Mouse (Mus musculus) forebrain, embryonic 12.5 days (tissue): ENCODE results near the gene Snx29. TPM values are rescaled to one million over a fixed set of nuclear protein-coding genes. Genes with fewer than 3 reads are reported as not detected.

ENCODE experiments used
- ATAC-seq: fragments of 200-750 bp; cut with Nextera tagmentation; 2 replicates; pipeline ENCODE4 v1.8.0; 2017; ENCODE audit warnings: moderate TSS enrichment; ENCODE audit not compliant: low FRiP score
- H3K27ac ChIP-seq: fragments of 300-500 bp; sonication (generic); 2 replicates; pipeline ENCODE4 v1.5.1; 2016; ENCODE audit warnings: mild to moderate bottlenecking
- H3K27me3 ChIP-seq: fragments of 300-500 bp; sonication (generic); 2 replicates; pipeline ENCODE4 v1.6.1; 2016; ENCODE audit warnings: mild to moderate bottlenecking
- H3K36me3 ChIP-seq: fragments of 300-500 bp; sonication (generic); replicated peaks from 2 replicates; pipeline ENCODE4 v1.6.1; 2016; ENCODE audit warnings: mild to moderate bottlenecking
- H3K4me1 ChIP-seq: fragments of 300-500 bp; sonication (generic); 2 replicates; pipeline ENCODE4 v1.6.1; 2016
- H3K4me2 ChIP-seq: fragments of 300-500 bp; sonication (generic); 2 replicates; pipeline ENCODE4 v1.6.1; 2016; ENCODE audit warnings: mild to moderate bottlenecking, moderate library complexity
- H3K4me3 ChIP-seq: fragments of 300-500 bp; sonication (generic); replicated peaks from 2 replicates; pipeline ENCODE4 v1.5.1; 2016; ENCODE audit warnings: mild to moderate bottlenecking
- H3K9ac ChIP-seq: fragments of 300-500 bp; sonication (generic); 2 replicates; pipeline ENCODE4 v1.6.1; 2016; ENCODE audit warnings: mild to moderate bottlenecking
- H3K9me3 ChIP-seq: fragments of 300-500 bp; sonication (generic); 2 replicates; pipeline ENCODE4 v1.6.1; 2016
- WGBS: fragments of 180-500 bp; shearing (Covaris S2); methylation state at CpG from one replicate; pipeline ENCODE4 v1.1.7; 2016; 5-methylcytosine and 5-hydroxymethylcytosine counted together
- polyA plus RNA-seq: library from polyadenylated mRNA; unstranded; fragments of >200 nt; fragmentation: Nextera tagmentation; extraction: Ambion mirVana; gene quantifications from 2 replicates; pipeline ENCODE4 v1.2.1, GENCODE M21; 2016

Snx29 gene
- polyA plus RNA-seq, 1 experiment from 2014 or later, result 16.4 TPM

- Histone ChIP-seq H3K27ac (no peak overlapping the region), H3K4me2 (no peak overlapping the region), H3K4me3 (no peak overlapping the region), H3K4me1 (peaks cover 13% of the 10 kb centered on the region; the same call in 1 of the 2 replicates), H3K9me3 (no peaks in the 10 kb centered on the region), H3K36me3 (no peaks in the 10 kb centered on the region), H3K9ac (no peak overlapping the region), H3K27me3 (no peaks in the 10 kb centered on the region)
- 76% methylated on average over 4 of the region's 4 CpGs for WGBS
- no peak for ATAC-seq
Measured at GRCm38 (mm10) chr16:11646745-11647289, 324.1 kb downstream of the Snx29 start.

- Histone ChIP-seq H3K36me3 (no peaks in the 10 kb centered on the region), H3K9me3 (no peaks in the 10 kb centered on the region), H3K4me3 (no peak overlapping the region), H3K9ac (no peak overlapping the region), H3K27me3 (no peaks in the 10 kb centered on the region), H3K4me1 (peaks cover 12% of the 10 kb centered on the region; the same call in 1 of the 2 replicates), H3K4me2 (no peak overlapping the region), H3K27ac (no peak overlapping the region)
- 74% methylated on average over 1 of the region's 1 CpGs for WGBS
- no peak for ATAC-seq
Measured at GRCm38 (mm10) chr16:11648169-11648688, 325.5 kb downstream of the Snx29 start.

GRCm38 (mm10) chr16:11652686-11653366 lies 330.1 kb downstream of the Snx29 start:
- Histone ChIP-seq H3K4me2 (no peak overlapping the region), H3K27ac (no peak overlapping the region), H3K36me3 (no peaks in the 10 kb centered on the region), H3K9me3 (no peaks in the 10 kb centered on the region), H3K4me1 (no peaks in the 10 kb centered on the region), H3K4me3 (no peak overlapping the region), H3K27me3 (no peaks in the 10 kb centered on the region), H3K9ac (no peak overlapping the region)
- no peak for ATAC-seq
- WGBS, result 70% methylated on average over 2 of the region's 2 CpGs

GRCm38 (mm10) chr16:11655893-11656292 lies 333.2 kb downstream of the Snx29 start:
- Histone ChIP-seq H3K4me3 (no peak overlapping the region), H3K36me3 (no peaks in the 10 kb centered on the region), H3K27ac (no peak overlapping the region), H3K4me2 (no peak overlapping the region), H3K27me3 (no peaks in the 10 kb centered on the region), H3K9me3 (no peaks in the 10 kb centered on the region), H3K4me1 (no peaks in the 10 kb centered on the region), H3K9ac (no peak overlapping the region)
- no peak for ATAC-seq
- 84% methylated on average over 3 of the region's 3 CpGs for WGBS

- no peaks in the 10 kb centered on the region for H3K9me3 ChIP-seq
- H3K36me3 ChIP-seq, result no peaks in the 10 kb centered on the region
- no peak overlapping the region for H3K4me3 ChIP-seq
- H3K27ac ChIP-seq, result no peak overlapping the region
- no peak overlapping the region for H3K4me2 ChIP-seq
- WGBS, result 38% methylated on average over 1 of the region's 1 CpGs
- H3K9ac ChIP-seq, result no peak overlapping the region
- H3K27me3 ChIP-seq, result no peaks in the 10 kb centered on the region
- no peak for ATAC-seq
- H3K4me1 ChIP-seq, result no peaks in the 10 kb centered on the region
Measured at GRCm38 (mm10) chr16:11657111-11657510, 334.4 kb downstream of the Snx29 start.

DNA sequence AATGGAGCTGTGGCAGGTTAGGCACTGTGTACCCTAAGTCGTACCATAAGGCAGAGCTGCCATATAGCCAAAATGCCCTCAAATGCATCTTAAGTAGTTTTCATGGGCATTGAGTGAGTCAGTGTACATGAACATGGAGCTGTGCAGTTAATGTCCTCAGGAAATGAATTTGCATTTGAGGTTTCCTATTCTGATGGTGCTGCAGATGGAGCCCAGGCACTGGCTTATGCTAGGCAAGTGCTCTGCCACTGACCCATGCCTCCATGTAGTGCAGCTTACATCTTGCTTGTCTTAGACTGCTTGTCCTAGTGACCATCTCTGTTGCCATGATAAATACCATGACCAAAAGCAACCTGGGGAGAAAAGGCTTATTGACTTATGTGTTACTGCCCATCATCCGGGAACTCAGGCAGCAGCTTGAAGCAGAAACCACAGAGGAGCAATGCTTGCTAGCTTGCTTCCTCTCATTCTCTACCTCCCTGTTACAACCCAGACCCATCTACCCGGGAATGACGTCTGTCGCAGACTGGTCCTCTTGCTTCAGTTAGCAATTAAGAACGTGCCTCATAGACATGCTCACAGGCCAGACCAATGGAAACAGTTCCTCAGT lies 336.5 kb downstream of the Snx29 start:
- no peaks in the 10 kb centered on the region for H3K36me3 ChIP-seq
- H3K4me3 ChIP-seq, result no peak overlapping the region
- H3K4me2 ChIP-seq, result no peak overlapping the region
- H3K9ac ChIP-seq, result no peak overlapping the region
- no peaks in the 10 kb centered on the region for H3K4me1 ChIP-seq
- no peak for ATAC-seq
- no peaks in the 10 kb centered on the region for H3K9me3 ChIP-seq
- no peaks in the 10 kb centered on the region for H3K27me3 ChIP-seq
- H3K27ac ChIP-seq, result no peak overlapping the region
- 85% methylated on average over 6 of the region's 6 CpGs for WGBS

GRCm38 (mm10) chr16:11664896-11665705 lies 342.4 kb downstream of the Snx29 start:
- Histone ChIP-seq H3K9ac (no peak overlapping the region), H3K4me2 (no peak overlapping the region), H3K27me3 (no peaks in the 10 kb centered on the region), H3K4me3 (no peak overlapping the region), H3K4me1 (peaks cover 12% of the 10 kb centered on the region), H3K27ac (no peak overlapping the region), H3K36me3 (no peaks in the 10 kb centered on the region), H3K9me3 (no peaks in the 10 kb centered on the region)
- no peak for ATAC-seq
- 84% methylated on average over 13 of the region's 13 CpGs for WGBS

DNA sequence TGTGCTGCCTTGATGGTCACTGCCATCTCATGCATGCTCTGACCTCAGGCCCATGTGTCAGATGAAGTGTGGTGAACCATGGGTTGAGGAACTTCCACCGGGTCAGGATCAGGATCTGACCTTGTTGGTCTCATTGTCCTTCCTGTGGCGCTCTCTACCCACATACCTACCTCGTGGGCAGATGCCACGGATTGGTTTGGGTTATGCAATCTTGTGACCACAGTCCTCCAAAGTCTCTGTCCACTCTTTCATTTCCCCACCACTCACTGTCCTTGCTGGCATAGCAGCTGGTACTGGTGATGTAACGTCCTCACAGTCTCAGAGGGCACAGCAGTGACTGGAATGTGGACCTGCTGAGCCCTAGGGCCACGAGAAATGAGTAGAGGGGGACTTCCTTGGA lies 343.2 kb downstream of the Snx29 start:
- Histone ChIP-seq H3K4me1 (peaks cover 12% of the 10 kb centered on the region), H3K9ac (no peak overlapping the region), H3K4me3 (no peak overlapping the region), H3K4me2 (no peak overlapping the region), H3K27ac (no peak overlapping the region), H3K36me3 (no peaks in the 10 kb centered on the region), H3K9me3 (no peaks in the 10 kb centered on the region), H3K27me3 (no peaks in the 10 kb centered on the region)
- 91% methylated on average over 6 of the region's 6 CpGs for WGBS
- ATAC-seq, result no peak

GRCm38 (mm10) chr16:11668375-11668774 lies 345.7 kb downstream of the Snx29 start:
- Histone ChIP-seq H3K9me3 (no peaks in the 10 kb centered on the region), H3K27me3 (no peaks in the 10 kb centered on the region), H3K9ac (no peak overlapping the region), H3K27ac (no peak overlapping the region), H3K4me3 (no peak overlapping the region), H3K4me2 (no peak overlapping the region), H3K36me3 (no peaks in the 10 kb centered on the region), H3K4me1 (peaks cover 12% of the 10 kb centered on the region)
- 92% methylated on average over 1 of the region's 1 CpGs for WGBS
- no peak for ATAC-seq

DNA sequence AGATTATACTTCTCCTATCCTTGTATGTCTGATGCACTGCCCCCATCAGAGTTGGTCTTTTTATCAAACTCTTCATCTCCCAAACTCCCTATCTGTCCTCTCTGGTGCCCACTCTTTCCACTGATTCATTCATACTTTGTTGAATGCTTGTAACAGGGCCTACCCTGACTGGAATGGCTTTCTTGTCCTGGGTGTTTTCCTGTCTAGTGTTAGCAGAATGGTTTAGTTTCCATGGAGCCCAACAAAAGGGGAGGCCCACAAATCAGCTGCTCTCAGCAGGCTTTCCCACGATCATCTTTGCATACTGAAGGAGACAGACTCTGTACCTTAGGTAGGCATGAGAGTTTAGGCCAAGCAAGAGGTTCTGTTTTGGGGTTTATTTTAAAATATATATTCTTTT lies 346.2 kb downstream of the Snx29 start:
- no peaks in the 10 kb centered on the region for H3K36me3 ChIP-seq
- H3K27me3 ChIP-seq, result no peaks in the 10 kb centered on the region
- no peak overlapping the region for H3K4me2 ChIP-seq
- no peaks in the 10 kb centered on the region for H3K9me3 ChIP-seq
- 28% methylated on average over 1 of the region's 1 CpGs for WGBS
- H3K4me3 ChIP-seq, result no peak overlapping the region
- H3K4me1 ChIP-seq, result peaks cover 12% of the 10 kb centered on the region
- 0 out of 2 replicates have a peak, but pooled peaks have one; percentile 33 for ATAC-seq
- H3K9ac ChIP-seq, result no peak overlapping the region
- H3K27ac ChIP-seq, result no peak overlapping the region

- H3K27ac ChIP-seq, result no peak overlapping the region
- no peak overlapping the region for H3K4me2 ChIP-seq
- 80% methylated on average over 9 of the region's 9 CpGs for WGBS
Measured at GRCm38 (mm10) chr16:11670251-11670970, 347.7 kb downstream of the Snx29 start.

GRCm38 (mm10) chr16:11670971-11671310 lies 348.2 kb downstream of the Snx29 start:
- Histone ChIP-seq H3K4me2 (no peak overlapping the region), H3K4me3 (no peak overlapping the region), H3K9me3 (no peaks in the 10 kb centered on the region), H3K9ac (no peak overlapping the region), H3K27ac (no peak overlapping the region), H3K4me1 (peaks cover 12% of the 10 kb centered on the region), H3K27me3 (no peaks in the 10 kb centered on the region), H3K36me3 (no peaks in the 10 kb centered on the region)
- no peak for ATAC-seq
- 86% methylated on average over 6 of the region's 6 CpGs for WGBS

More at GRCm38 (mm10) chr16:11670251-11670970, 347.7 kb downstream of the Snx29 start:
- Histone ChIP-seq H3K27me3 (no peaks in the 10 kb centered on the region), H3K9me3 (no peaks in the 10 kb centered on the region), H3K36me3 (no peaks in the 10 kb centered on the region), H3K4me1 (peaks cover 12% of the 10 kb centered on the region), H3K4me3 (no peak overlapping the region), H3K9ac (no peak overlapping the region)
- no peak for ATAC-seq
